Mouse (Mus musculus) kidney, adult 8-10 months (tissue): ENCODE data around the gene Lrrc41.

Experiments used
- DNase-seq, 2 experiments: peaks; one replicate each; pipeline ENCODE4 v3.0.0; 2022

Lrrc41 gene

DNA sequence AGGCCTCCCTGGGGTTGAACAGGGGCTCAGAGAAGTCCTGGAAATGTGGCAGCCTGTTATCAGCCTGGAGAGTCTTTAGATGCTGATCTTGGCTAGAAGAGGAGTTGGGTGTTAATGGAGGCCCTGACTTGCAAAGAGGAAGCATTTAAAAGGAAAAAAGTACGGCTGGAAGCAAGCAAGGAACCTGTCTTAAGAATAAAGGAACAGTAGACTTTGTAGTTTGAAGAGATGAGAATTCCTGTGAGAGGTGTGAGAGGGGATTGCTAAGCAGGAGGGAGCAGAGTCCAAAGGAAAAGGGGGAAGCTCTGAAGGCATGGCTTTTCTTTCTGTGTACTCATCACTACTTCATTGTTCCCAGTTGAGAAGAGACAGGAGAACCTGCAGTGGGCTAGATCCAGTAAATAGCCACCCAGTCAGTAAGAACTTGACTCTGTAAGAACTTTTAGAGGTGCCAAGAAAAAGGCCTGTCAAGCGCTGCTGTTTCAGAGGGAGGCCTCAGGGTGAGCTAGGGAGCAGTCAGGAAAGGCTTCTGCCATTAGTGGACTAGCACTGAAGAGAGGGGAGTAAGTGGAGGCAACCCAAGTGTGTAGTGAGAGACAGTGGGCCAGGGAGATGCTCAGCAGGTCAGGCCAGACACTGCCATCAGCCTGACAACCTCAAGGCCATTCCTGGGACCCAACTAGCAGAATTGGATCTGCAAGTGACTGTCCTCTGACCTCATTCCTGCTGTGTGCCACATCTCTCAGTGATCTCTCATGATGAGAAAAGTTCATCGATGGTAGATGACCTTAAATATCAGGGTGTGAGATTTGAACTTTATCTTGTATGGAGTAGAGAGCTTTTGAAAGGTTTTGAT lies 2.4 kb downstream of the Lrrc41 start:
- DNase-seq, result peak in 1 of 2 experiments; percentile 17

DNA sequence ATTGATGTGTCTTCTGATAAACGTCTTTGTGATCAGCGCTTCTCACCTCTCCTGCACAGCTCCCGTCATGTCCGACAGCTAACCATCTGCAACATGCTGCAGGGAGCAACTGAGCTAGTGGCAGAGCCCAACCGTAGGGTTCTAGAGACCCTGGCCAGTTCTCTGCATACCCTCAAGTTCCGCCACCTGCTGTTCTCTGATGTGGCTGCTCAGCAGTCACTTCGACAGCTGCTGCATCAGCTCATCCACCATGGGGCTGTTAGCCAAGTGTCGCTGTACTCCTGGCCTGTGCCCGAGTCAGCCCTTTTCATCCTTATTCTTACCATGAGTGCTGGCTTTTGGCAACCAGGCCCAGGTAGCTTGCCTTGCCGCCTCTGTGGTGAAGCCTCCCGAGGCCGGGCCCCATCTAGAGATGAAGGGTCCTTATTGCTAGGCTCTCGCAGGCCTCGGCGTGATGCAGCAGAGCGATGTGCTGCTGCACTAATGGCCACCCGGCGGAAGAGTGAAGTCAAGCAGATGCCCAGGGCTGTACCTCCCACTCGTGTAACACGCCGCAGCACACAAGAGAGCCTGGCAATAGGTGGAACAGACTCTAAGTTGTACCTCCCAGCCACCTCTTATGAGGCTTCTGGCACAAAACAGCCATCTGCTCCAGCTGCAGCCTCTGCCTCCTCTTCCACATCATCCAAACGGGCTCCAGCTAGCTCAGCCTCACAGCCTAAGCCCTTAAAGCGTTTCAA lies 13.6 kb downstream of the Lrrc41 start:
- no peak for DNase-seq

DNA sequence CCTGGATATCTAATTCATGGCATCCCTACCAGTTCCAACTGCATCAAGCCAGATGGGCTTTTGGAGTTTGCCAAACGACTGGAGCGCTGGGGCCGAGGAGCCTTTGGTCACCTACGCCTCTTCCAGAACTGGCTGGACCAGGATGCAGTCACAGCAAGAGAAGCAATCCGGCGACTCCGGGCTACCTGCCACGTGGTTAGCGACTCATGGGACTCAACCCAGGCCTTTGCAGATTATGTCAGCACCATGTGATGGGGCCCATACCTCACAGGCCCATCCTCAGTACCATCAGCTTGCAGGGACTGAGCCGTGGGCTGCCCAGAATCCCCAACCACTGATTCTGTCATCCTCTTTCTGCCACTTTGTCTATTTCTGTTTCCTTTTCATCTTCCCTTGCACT lies 21.2 kb downstream of the Lrrc41 start:
- DNase-seq, result no peak

DNA sequence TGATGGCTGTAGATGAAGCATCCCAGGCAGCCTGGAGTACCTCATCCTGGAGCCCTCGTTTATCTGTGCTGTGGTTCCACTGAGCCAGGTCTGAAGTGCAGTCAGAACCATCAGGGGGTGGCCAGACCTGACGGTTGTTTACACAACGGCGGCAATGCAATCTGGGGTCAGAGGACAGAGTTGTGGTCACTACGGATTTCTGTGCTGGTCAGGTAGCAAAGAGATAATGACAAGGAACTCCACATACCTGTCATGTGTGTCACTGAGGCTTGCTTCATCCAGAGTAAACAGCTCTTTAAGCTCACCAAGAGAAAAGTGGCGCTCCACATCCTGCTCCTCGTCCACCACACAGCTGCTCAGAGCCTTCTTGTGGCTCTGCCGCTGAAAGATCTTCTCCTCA lies 22.1 kb downstream of the Lrrc41 start:
- DNase-seq, result no peak

DNA sequence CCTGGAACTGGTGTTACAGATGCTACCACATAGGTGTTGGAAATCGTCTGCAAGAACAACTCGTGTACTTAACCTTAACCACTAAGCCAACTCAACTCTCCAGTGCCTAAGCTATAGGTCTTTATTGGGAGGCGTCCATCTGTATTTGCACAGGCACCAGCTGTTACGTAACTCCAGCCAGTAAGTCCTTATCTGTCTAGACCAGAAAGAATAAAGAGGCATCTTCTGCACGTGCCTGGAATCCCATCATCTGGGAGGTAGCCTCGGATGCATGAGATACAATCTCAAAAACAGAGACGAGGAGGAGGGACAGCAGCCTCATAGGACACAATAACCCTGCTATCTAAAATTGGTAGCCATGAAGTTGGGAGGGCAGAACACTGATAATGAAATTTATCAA lies 25.9 kb downstream of the Lrrc41 start:
- DNase-seq, result no peak

DNA sequence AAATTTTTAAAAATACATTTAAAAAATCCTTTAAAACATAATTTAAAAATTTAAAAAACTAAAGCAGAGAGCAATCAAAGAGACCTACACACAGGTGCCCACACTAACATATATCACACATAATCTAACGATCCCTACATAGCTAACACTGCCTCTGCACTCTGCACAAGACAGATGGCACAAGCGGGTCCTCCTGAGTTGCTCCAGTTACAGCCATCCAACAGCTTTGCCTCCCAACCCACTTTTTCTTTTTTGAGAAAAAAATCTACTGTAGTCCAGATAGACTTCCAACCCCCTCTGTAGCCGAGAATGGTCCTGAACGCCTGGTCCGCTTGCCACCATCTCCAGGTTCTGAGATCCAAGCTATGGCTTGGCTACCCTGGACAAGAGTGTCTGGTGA lies 30.2 kb downstream of the Lrrc41 start:
- DNase-seq, result no peak

DNA sequence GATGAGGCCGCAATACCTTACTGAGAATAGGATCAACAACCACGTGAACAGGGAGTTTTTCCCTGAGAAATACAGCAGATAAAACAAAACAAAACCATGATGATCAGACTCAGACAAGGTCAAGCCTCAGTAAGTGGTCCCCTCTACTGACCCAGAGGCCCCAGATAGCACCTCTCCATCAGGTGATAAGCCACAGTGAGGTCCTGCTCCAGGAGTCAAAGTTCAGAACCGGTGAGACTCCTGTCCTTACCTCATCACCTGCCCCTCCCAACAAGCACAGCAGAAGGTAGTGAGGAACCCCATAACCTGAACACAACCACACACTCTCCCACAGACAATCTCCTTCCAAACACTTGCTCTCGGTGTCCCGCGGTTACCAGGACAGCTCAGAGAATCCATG lies 35.6 kb downstream of the Lrrc41 start:
- DNase-seq, result no peak

DNA sequence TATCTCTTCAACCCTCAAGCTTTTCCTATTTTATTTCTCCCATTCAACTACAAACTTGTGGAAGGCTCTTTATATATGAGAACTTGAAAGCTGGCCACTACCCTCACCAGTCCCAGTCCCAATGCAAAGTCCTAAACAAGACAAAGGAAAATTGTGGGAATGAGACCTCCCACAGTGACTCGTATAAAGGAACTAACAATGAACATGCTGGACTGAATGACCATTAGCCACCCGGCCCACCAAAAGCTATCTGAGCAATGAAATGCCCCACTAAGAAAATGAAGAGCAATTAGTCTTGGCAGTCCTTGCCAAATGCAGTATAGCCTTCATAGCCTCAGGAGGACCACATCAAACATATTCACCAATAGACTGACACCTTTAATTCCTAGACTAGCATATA lies 36.4 kb downstream of the Lrrc41 start:
- DNase-seq, result no peak

DNA sequence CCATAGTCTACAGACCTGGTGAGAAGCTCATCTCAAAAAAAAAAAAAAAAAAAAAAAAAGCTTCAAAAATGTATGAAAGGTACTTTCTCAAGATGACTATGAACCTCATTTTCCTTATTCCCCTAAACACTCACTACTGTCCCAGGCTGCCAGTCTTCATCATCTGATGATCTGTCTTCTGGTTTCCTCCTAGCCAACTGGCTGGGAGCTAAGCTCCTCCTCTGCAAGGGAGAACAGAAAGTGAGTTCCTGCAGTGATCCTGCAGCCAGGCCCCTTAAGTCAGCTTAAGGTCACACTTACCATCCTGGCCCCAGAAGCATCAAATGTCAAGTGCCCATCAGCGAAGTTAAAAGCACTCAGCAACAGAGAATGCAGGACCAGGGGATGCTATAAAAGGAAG lies 47.7 kb downstream of the Lrrc41 start:
- DNase-seq, result no peak

DNA sequence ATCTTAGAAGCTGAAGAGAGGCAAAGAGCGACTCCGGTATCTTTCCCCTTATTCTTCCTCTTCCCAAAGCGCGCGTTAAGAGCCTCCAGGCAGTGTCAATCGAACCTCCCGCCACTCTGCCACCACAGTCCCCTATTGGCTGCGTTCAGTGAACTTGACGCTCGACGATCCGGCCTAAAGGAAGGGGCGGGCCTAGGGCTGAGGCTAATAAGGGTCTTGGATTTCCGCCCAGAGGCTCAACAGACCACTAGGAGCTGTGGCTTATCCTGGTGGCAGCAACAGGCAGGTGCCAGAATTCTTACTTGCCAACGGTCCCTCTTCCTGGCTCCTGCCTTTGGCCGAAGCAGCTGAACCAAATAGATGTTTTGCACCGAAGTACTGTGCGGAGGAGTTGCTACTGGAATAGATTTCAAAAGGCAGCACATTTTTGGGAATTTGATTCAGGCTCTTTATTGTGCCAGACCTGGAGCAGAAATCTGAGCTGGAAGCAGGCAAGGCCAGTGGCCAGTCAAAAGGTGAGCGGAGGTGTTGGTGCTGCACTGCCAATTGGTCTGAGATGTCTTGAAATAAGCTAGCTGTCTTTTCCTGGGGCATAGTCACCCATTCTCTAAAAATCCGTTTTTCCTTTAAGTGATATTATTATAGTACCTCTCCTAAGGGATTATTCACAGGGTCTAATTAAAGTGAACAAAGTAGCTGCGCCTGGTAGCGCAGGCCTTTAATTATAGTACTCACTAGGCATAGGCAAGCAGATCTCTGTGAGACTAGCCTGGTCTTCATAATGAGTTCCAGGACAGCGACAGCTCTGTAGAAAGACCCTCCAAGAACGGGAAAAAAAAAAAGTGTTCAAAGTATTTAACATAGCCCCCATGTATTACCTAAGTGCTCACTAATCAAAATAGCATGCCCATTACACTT lies 48.8 kb downstream of the Lrrc41 start, which contains the start of the genes Rad54l and Pomgnt1:
Gene Rad54l, minus strand, starts transcription at position 89 of the 918 bp plus-strand sequence.
Gene Pomgnt1, plus strand, starts transcription at position 239 of the 918 bp plus-strand sequence.
- peak; percentile 77 to 81 for DNase-seq

DNA sequence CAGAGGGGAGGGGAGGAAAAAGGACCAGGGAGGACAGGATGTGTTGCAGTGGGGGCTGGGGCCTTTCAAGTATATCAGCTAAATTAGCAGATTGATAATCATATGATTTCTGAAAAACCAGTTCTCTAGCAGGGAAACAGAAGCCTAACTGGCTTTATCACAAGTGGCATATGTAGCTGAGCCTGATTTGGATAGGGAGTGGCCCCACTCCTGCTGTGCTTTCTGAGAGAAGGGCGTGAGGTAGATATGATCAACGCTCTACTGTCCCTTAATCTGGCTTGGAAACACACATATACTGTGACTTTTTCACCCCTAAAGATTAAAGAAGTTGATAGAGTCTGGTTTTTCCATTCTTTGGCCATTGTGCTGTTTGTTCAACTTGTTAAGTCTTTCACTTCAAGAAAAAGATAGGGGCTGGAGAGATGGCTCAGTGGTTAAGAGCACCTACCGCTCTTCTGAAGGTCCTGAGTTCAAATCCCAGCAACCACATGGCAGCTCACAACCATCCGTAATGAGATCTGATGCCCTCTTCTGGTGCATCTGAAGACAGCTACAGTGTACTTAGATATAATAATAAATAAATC lies 50.8 kb downstream of the Lrrc41 start:
- no peak for DNase-seq

DNA sequence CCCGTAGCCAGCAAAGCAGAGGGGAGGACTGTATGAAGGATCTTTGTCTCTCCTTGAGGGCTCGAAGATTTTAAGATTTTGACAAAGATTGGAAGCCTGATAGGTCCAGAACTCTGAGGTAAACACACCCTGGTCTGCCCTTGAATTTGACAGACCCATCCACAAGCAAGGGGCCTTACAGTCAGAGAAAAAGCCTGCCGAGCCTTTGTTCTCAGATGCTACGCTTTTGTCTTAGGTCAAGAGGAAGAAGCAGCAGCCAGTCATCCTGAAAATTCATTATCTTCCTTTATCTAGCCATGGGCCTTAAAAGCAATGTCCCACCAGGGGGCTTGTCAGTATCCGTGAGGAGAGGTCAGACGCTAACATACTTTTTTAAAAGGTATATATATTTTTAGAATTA lies 52.9 kb downstream of the Lrrc41 start:
- no peak for DNase-seq

DNA sequence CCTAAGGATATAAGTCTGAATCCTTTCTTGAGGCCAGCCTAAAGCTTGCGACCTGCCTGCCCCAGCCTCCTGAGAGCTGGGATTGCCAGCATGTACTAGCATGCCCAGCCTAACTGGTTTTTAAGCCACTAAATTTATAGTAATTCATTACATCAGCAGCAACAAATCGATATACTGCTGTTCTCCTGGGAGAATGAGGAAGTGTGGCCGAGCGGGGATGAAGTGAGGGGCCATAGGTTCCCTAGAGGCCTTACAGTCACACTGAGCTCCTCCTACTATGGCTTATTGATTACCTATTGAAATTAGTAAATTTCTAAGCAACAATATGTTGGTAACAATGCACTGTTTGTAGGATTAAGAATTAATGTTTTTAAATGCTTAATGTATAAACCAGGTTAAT lies 58.1 kb downstream of the Lrrc41 start:
- DNase-seq, result no peak

DNA sequence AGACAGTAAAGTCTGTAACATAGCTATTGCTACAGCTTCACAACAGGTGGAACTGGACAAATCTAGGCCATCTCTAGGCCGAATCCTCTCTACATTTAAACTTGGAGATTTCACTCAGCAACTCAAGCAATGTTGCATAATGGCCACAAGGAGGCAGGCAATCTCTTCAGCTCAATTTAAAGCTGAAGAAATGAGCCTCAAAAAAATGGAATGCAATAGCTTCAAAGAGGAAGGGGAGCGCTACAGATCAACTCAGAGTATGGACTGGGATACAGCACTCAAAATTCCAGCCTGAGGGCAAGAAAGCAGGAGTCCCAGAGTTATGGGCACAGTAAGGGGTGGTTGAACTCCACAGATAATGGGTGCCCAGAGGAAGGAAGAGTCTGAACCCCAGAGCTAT lies 59.9 kb downstream of the Lrrc41 start:
- DNase-seq, result no peak

DNA sequence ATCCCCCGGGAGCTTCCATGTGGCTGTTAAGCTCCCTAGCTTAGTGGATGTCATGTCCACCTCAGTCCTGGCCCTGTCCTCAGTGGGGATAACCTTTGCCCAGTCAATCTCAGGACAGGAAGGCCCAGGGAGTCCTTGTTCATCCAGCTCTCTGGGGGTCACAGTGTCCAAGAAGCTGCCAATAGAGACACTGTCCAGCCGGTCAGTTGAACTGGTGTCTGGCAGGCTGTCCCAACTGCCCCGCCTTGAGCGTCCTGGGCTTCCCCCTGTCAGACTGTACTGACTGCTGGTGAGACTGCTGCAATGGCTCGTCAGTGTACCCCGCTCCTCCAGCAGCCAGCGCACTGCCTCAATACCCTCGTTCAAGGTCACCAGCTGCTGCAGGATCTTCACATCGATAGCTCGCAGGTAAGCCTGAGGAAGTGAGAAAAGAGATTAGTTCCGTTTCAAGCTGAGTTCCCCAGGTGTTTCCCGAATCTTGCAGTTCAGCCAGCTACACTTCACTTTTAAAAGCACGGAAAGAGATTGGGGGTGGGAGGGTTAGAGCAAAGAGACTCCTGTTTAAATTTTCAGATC lies 62.4 kb downstream of the Lrrc41 start:
- DNase-seq, result no peak

DNA sequence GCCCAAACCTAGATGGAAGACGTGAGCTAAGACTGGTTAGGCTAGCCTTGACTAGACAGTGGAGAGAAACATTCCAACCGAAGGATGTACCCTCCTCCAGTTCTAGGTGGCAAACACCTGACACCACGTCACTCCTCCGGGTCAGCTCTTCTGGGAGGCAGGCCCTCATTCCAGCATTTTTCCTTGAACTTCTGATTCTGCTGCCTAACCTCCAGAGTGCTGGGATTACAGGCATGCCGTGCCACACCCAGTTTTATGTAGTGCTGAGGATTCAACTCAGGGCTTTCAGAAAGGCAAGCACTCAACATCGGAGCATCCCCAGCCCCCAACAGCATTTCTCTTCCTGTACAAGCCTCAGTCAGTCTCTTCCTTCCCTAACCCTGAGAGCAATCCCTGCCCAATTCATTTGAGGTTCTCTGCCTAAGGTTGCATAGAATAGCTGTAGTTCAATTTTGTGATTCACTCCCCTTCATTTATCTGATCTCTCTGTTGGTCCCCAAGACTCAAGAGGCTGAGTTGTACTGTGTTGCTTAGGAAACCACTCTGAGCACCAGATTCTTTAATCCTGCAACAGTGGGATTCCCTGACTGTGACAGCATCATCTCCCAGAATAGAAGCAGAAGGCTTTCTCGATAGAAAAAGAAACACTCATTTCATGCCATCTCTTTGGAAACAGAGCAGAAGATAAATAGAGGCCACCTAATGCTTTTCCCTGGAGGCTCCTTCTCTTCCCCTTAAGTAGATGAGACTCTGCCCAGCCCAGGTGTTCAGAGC lies 65.9 kb downstream of the Lrrc41 start:
- DNase-seq, result no peak

DNA sequence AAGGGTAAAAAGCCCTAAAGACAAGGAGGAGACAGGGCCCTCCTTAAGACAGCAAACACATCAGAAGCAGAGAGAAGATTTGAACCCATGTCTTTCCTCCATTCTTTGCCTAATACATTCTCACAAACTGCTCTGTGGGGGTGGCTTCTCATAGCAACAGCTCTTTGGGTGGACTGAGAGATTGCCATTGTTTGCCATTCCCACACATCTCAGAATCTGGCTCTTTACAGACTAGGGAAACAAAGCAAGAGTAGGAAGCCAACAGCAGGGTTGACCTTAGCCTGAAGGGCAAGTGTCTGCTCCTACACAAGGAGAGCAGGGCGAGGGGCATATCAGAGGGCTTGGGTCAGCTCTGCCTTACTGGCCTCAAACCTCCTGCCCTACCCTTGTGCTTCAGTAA lies 66.7 kb downstream of the Lrrc41 start:
- no peak for DNase-seq

DNA sequence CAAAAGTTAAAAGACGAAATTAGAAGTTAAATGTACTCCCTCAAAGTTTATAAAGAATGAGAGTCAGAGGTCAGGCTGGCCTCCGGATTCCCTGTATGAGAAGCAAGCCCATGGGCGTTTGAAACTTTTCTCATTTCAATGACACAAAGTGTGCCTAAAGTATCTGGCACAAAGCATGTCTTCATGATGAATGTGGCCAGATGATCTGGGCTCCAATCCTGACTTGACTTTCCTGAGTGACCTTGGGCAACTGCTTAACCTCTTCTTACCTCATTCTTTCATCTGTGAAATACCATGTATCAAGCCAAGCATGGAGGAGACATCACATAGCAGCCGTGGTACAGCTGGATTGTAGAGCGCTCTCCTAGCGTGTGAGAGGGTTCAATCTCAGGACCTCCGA lies 67.2 kb downstream of the Lrrc41 start:
- no peak for DNase-seq

DNA sequence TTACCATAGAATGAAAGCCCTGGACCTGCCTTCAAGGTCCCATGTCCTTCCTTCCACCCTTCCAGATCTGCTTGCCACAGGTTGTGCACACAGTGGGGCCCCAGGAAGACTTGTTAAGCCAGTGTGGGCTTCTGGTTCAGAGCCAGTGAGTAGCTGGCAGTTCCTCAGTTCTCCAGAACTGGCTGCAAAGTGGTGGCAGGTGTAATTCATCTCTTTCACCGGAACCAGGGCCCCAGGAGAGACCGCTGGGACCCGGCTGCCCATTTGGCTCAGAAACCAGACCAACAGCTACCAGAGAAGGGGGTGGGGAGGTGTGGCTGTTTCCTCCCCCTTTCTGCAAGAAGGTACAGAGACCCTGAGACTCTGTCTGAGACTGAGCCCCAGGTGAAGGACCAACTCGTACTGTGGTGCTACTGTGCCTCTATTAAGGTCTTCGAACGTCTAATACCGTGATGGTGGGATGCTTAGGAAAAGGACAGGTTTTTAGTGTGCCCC lies 68.3 kb downstream of the Lrrc41 start:
- DNase-seq, result peak; percentile 49 to 62

DNA sequence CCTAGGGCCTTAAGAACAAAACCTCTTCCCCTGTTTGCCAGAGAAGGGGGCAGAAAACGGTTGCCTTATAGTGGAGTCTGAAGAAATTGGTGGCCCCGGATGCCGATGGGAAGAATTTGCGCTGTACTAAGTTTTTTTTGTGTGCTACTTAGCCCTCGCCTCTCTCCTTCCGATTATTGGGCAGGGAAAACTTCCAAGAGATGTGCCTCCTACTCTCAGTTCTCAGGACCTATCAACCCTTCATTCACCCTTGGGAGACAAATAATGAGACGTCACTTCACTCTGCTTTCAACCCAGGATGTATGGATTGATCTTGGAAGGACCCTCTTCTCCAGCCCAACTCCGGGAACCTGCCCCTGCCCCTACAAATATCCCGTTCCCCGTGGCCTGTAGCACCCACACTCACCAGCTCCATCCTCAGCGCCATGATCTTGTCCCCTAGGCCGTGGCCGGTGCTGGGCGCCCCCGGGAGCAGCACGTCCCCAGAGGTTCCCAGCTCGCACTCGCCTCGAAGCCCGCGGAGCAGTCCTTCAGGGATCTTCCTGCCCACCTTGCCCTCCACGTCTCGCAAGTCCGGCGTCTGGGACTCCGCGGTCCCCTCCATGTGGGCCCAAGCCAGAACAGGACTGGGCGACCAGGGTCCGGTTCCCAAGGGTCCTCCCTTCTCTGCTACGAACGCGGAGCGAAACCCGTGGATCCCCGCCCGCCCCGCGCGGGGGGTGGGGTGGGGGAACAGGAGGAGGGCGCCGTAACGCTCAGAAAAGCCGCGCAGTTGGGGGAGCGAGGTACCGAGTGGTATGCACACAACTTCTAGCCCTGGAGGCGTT lies 69.0 kb downstream of the Lrrc41 start:
- DNase-seq, result peak; percentile 53 to 63
